Mouse (Mus musculus): Measurements from ENCODE around the gene Cacng8. TPM values are rescaled to one million over a fixed set of nuclear protein-coding genes. Genes with fewer than 3 reads are reported as not detected.
A peak's percentile ranks its signal among the peaks of the same experiment; 100 is the strongest.

Cacng8 gene
- polyA plus RNA-seq, 1 experiment from 2014 or later = 7.0 TPM

DNA sequence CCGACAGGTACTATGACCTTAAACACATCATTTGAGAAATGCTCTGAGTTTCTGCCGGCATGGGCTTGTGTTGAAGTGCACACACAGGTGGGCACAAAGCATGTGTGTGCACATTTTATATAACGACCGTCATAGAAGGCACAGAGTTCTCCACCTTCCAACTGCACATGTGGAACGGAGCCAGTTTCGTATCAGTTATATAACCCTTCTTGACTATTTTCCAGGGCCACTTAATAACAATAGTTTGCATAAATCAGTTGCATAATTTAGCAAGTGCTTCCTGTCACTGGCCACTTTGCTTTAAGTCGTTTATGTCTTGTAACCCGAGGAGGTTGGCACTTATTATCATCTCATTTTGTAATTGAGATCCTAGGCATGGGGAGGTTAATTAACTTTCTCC is 16.7 kb upstream of the Cacng8 start:
- WGBS = 84% methylated on average over 8 of the region's 8 CpGs
- Histone ChIP-seq H3K36me3 (ENCODE audit: control insufficient read depth, insufficient read depth, low read length) (no peaks in the 10 kb centered on the region), H3K9me3 (ENCODE audit: control insufficient read depth, low read length) (no peaks in the 10 kb centered on the region), H3K4me3 (ENCODE audit: low read depth, low read length) (no peak overlapping the region), H3K27ac (replicated peaks; ENCODE audit: low read depth, low read length) (no peak overlapping the region), H3K9ac (ENCODE audit: low read length) (no peak overlapping the region), H3K4me1 (ENCODE audit: control insufficient read depth, insufficient read depth, low read length) (no peaks in the 10 kb centered on the region), H3K27me3 (ENCODE audit: control insufficient read depth, insufficient read depth, low read length) (no peaks in the 10 kb centered on the region), H3K4me2 (ENCODE audit: low read depth, severe bottlenecking) (no peak overlapping the region)
- no peak for DNase-seq (ENCODE audit: low spot score)
- ATAC-seq (ENCODE audit: insufficient number of reproducible peaks, low FRiP score, low TSS enrichment, low read depth) = no peak

DNA sequence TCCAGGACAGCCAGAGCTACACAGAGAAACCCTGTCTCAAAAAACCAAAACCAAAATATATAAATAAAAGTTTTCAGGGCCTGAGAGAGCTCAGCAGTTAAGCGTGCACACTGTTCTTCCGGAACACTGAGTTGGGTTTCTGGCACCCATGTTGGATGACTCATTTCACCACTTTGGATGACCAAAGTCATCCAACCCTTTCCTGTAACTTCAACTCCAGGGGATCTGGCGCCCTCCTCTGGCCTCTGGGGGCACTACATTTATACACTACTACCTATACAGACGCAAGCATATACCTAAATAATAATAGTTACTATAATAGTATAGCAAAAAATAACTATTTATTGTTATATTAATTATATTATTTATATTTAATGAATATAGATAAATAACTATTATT is 13.7 kb upstream of the Cacng8 start:
- peak; percentile 62 for DNase-seq (ENCODE audit: low spot score)

DNA sequence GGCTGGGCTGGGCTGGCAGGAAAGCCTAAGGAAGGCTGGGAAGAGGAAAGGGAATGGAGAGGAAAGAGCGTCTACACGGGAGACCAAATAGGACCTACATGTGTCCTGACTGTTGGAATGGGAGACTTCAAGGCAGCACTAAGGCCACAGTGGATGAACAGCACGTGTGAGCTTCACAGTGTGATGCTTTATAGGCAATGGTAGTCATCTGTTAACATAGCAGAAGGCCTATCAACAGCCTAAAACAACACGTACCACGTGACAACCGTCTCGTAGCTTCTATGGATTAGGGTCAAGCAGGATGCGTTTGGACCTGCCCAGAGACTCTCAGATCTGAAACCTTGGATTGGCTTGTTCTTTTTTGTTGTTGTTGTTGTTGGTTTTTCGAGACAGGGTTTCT is 8.4 kb upstream of the Cacng8 start:
- no peaks in the 10 kb centered on the region for H3K9me3 ChIP-seq (ENCODE audit: control insufficient read depth, low read length)
- H3K4me2 ChIP-seq (ENCODE audit: low read depth, severe bottlenecking) = no peak overlapping the region
- 83% methylated on average over 9 of the region's 9 CpGs for WGBS
- H3K4me3 ChIP-seq (ENCODE audit: low read depth, low read length) = no peak overlapping the region
- no peak overlapping the region for H3K27ac ChIP-seq (replicated peaks; ENCODE audit: low read depth, low read length)
- H3K9ac ChIP-seq (ENCODE audit: low read length) = no peak overlapping the region
- ATAC-seq (ENCODE audit: insufficient number of reproducible peaks, low FRiP score, low TSS enrichment, low read depth) (no peak), DNase-seq (ENCODE audit: low spot score) (no peak)
- H3K36me3 ChIP-seq (ENCODE audit: control insufficient read depth, insufficient read depth, low read length) = no peaks in the 10 kb centered on the region
- no peaks in the 10 kb centered on the region for H3K27me3 ChIP-seq (ENCODE audit: control insufficient read depth, insufficient read depth, low read length)
- no peaks in the 10 kb centered on the region for H3K4me1 ChIP-seq (ENCODE audit: control insufficient read depth, insufficient read depth, low read length)

More for the DNA sequence above, 13.7 kb upstream of the Cacng8 start:
- no peaks in the 10 kb centered on the region for H3K36me3 ChIP-seq (ENCODE audit: control insufficient read depth, insufficient read depth, low read length)
- no peaks in the 10 kb centered on the region for H3K4me1 ChIP-seq (ENCODE audit: control insufficient read depth, insufficient read depth, low read length)
- H3K4me3 ChIP-seq (ENCODE audit: low read depth, low read length) = no peak overlapping the region
- WGBS = 54% methylated on average over 4 of the region's 4 CpGs
- no peaks in the 10 kb centered on the region for H3K27me3 ChIP-seq (ENCODE audit: control insufficient read depth, insufficient read depth, low read length)
- ATAC-seq (ENCODE audit: insufficient number of reproducible peaks, low FRiP score, low TSS enrichment, low read depth) = no peak
- H3K9me3 ChIP-seq (ENCODE audit: control insufficient read depth, low read length) = no peaks in the 10 kb centered on the region
- no peak overlapping the region for H3K4me2 ChIP-seq (ENCODE audit: low read depth, severe bottlenecking)
- no peak overlapping the region for H3K9ac ChIP-seq (ENCODE audit: low read length)
- no peak overlapping the region for H3K27ac ChIP-seq (replicated peaks; ENCODE audit: low read depth, low read length)

DNA sequence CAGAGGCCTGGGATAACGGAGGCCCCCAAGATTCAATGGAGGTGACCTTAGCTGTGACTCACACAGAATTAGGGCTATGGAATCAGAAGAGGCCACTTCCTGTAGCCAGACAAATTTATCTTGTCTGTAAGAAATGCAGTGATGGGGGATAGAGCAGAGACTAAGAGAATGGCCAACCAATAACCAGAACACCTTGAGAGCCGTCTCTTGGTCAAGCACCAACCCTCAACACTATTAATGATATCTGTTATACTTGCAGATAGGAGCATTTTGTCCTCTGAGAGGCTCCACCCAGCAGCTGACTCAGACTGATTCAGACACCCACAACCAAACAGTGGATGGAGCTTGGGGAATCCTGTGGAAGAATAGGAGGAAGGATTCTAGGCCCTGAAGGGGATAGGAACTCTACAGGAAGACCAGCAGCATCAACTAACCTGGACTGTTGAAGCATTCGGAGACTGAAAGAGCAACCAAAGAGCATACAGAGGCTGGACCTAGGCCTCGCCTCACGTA is 5.6 kb upstream of the Cacng8 start:
- Histone ChIP-seq H3K27me3 (ENCODE audit: control insufficient read depth, insufficient read depth, low read length) (no peaks in the 10 kb centered on the region), H3K4me1 (ENCODE audit: control insufficient read depth, insufficient read depth, low read length) (no peaks in the 10 kb centered on the region), H3K9ac (ENCODE audit: low read length) (no peak overlapping the region), H3K4me3 (ENCODE audit: low read depth, low read length) (no peak overlapping the region), H3K4me2 (ENCODE audit: low read depth, severe bottlenecking) (no peak overlapping the region), H3K9me3 (ENCODE audit: control insufficient read depth, low read length) (no peaks in the 10 kb centered on the region), H3K27ac (replicated peaks; ENCODE audit: low read depth, low read length) (no peak overlapping the region), H3K36me3 (ENCODE audit: control insufficient read depth, insufficient read depth, low read length) (no peaks in the 10 kb centered on the region)
- WGBS = 85% methylated on average over 5 of the region's 5 CpGs
- no peak for DNase-seq (ENCODE audit: low spot score)
- ATAC-seq (ENCODE audit: insufficient number of reproducible peaks, low FRiP score, low TSS enrichment, low read depth) = no peak

DNA sequence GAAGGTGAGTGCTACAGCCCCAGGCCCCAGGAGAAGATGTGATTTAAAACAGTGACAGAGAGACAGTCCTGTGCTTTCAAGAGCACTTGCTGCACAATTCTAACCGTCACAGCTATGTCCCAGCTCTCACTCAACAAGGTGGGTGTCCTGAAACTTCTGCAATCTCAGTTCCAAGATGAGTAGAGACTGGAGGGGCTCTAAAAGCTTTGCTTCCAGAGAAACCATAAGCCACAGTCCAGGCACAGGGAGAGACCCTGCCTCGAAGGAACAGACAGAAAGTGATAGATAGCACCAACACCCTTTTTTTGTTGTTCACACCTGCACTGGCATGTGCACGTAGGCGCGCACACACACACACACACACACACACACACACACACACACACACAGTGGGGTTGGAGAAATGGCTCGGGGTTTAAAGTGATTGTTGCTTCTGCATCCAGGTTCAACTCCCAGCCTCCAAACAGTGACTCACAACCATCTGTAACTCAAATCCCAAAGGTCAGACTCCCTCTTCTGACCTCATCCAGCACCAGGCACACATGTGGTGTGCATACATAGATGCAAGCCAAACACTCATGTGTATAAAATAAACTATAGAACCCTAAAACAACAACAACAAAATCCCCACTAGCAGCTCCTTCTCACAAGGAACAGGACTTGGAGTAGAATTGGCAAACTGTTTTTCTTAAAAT is 4.3 kb upstream of the Cacng8 start:
- H3K36me3 ChIP-seq (ENCODE audit: control insufficient read depth, insufficient read depth, low read length) = no peaks in the 10 kb centered on the region
- H3K9ac ChIP-seq (ENCODE audit: low read length) = no peak overlapping the region
- DNase-seq (ENCODE audit: low spot score) (no peak), ATAC-seq (ENCODE audit: insufficient number of reproducible peaks, low FRiP score, low TSS enrichment, low read depth) (no peak)
- H3K27ac ChIP-seq (replicated peaks; ENCODE audit: low read depth, low read length) = no peak overlapping the region
- H3K4me1 ChIP-seq (ENCODE audit: control insufficient read depth, insufficient read depth, low read length) = peaks cover 1% of the 10 kb centered on the region; the same call in 1 of the 2 replicates
- H3K27me3 ChIP-seq (ENCODE audit: control insufficient read depth, insufficient read depth, low read length) = no peaks in the 10 kb centered on the region
- no peak overlapping the region for H3K4me3 ChIP-seq (ENCODE audit: low read depth, low read length)
- 84% methylated on average over 6 of the region's 6 CpGs for WGBS
- no peak overlapping the region for H3K4me2 ChIP-seq (ENCODE audit: low read depth, severe bottlenecking)
- no peaks in the 10 kb centered on the region for H3K9me3 ChIP-seq (ENCODE audit: control insufficient read depth, low read length)

DNA sequence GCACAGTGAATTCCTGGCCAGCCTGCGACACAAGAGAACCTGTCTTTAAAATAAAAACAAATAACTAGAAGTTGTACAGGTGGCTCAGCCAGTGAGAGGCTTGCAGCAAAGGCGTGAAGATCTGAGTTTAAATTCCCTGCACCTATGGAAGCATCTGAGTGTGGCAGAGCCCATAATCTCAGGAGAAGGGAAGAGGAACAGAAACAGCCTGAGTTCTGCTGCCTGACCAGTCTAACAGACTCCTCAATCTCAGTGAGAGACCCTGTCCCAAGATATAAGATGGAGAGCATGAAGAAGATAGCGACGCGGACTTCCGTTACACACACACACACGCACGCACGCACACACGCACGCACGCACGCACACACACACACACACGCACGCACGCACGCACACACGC is 2.7 kb upstream of the Cacng8 start:
- no peak overlapping the region for H3K4me2 ChIP-seq (ENCODE audit: low read depth, severe bottlenecking)
- no peak overlapping the region for H3K4me3 ChIP-seq (ENCODE audit: low read depth, low read length)
- H3K9ac ChIP-seq (ENCODE audit: low read length) = no peak overlapping the region
- no peaks in the 10 kb centered on the region for H3K27me3 ChIP-seq (ENCODE audit: control insufficient read depth, insufficient read depth, low read length)
- H3K27ac ChIP-seq (replicated peaks; ENCODE audit: low read depth, low read length) = no peak overlapping the region
- peaks cover 6% of the 10 kb centered on the region for H3K4me1 ChIP-seq (ENCODE audit: control insufficient read depth, insufficient read depth, low read length)
- WGBS = 85% methylated on average over 18 of the region's 18 CpGs
- no peak for ATAC-seq (ENCODE audit: insufficient number of reproducible peaks, low FRiP score, low TSS enrichment, low read depth)
- H3K36me3 ChIP-seq (ENCODE audit: control insufficient read depth, insufficient read depth, low read length) = no peaks in the 10 kb centered on the region
- H3K9me3 ChIP-seq (ENCODE audit: control insufficient read depth, low read length) = no peaks in the 10 kb centered on the region
- no peak for DNase-seq (ENCODE audit: low spot score)

DNA sequence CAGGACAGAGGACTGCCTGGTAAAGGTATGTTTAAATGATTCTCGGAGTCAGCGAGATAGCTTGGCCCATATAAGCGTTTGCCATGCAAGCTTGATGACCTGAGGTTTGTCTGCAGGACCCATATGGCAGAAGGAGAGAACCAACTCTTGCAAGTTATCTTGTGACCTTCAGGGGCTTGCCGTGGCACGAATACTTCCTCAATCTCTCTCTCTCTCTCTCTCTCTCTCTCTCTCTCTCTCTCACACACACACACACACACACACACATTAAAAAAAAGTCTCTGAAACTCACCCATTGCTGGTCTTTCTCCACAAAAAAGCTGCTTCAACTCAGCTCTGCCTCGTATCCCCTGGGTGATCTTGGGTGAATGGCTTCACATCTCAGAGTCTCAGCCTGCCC is 1.6 kb upstream of the Cacng8 start:
- H3K27me3 ChIP-seq (ENCODE audit: control insufficient read depth, insufficient read depth, low read length) = no peaks in the 10 kb centered on the region
- no peaks in the 10 kb centered on the region for H3K36me3 ChIP-seq (ENCODE audit: control insufficient read depth, insufficient read depth, low read length)
- H3K9me3 ChIP-seq (ENCODE audit: control insufficient read depth, low read length) = no peaks in the 10 kb centered on the region
- peaks cover 6% of the 10 kb centered on the region for H3K4me1 ChIP-seq (ENCODE audit: control insufficient read depth, insufficient read depth, low read length)
- WGBS = 57% methylated on average over 6 of the region's 6 CpGs
- H3K4me3 ChIP-seq (ENCODE audit: low read depth, low read length) = no peak overlapping the region
- peak overlapping the region; percentile 65; the same call in 1 of the 2 replicates for H3K4me2 ChIP-seq (ENCODE audit: low read depth, severe bottlenecking)
- ATAC-seq (ENCODE audit: insufficient number of reproducible peaks, low FRiP score, low TSS enrichment, low read depth) (no peak), DNase-seq (ENCODE audit: low spot score) (no peak)
- H3K27ac ChIP-seq (replicated peaks; ENCODE audit: low read depth, low read length) = no peak overlapping the region
- no peak overlapping the region for H3K9ac ChIP-seq (ENCODE audit: low read length)

DNA sequence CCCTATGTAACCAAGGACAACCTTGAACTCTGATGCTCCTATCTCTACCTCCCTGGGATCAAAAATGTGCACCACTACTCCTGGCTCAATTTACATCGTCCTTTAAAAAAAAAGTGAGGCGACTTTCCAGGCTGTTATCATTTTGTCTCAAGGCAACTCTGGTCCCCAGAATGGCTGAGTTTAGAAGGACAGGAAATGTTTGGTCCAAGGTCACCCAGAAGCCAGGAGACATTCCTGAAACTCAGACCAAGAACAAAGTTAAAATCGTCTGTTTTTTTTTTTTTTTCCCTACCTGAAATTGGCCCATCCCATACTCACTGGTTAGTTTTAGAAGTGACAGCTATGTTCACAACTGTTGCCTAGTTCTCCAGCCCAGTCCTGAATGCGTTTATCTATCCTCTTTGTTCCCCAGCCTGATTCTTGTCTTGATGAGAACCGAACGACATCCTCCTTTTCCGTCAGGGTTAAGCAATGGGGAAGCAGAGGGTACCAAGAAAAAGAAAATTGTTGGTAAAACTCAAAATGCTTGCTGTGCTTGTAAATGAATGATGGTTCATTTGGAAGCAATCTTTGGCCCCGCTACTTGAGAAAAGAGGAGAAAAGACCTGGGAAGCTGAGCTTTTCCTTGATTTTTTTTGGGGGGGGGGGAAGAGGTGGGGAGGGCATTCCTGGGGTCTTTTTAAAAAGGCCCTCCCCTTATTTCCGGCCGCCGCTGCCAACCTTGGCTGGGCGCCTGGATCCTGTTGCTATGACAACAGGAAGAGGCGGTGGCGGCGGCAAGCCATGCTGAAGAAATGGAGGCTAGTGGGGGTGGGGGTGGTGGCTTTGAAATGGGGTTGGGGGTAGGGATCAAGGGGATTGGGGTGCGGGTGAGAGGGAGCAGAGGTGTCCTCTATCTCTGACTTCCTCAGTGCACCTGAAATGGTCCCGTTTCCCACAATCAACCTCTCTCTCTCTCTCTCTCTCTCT is 755 bp upstream of the Cacng8 start:
- H3K27ac ChIP-seq (replicated peaks; ENCODE audit: low read depth, low read length) = no peak overlapping the region
- peak; percentile 75 for DNase-seq (ENCODE audit: low spot score)
- 3% methylated on average over 15 of the region's 17 CpGs for WGBS
- H3K4me2 ChIP-seq (ENCODE audit: low read depth, severe bottlenecking) = peak overlapping the region; percentile 65
- no peaks in the 10 kb centered on the region for H3K27me3 ChIP-seq (ENCODE audit: control insufficient read depth, insufficient read depth, low read length)
- no peak overlapping the region for H3K9ac ChIP-seq (ENCODE audit: low read length)
- peaks cover 6% of the 10 kb centered on the region for H3K4me1 ChIP-seq (ENCODE audit: control insufficient read depth, insufficient read depth, low read length)
- peak overlapping the region; percentile 31 for H3K4me3 ChIP-seq (ENCODE audit: low read depth, low read length)
- no peak for ATAC-seq (ENCODE audit: insufficient number of reproducible peaks, low FRiP score, low TSS enrichment, low read depth)
- no peaks in the 10 kb centered on the region; the same call in 1 of the 2 replicates for H3K9me3 ChIP-seq (ENCODE audit: control insufficient read depth, low read length)
- H3K36me3 ChIP-seq (ENCODE audit: control insufficient read depth, insufficient read depth, low read length) = no peaks in the 10 kb centered on the region

Data from limb, embryonic 11.5 days (tissue).